Mouse (Mus musculus) MEL (cell line): ENCODE data around the gene Fermt2. TPM values are rescaled to one million over a fixed set of nuclear protein-coding genes. Genes with fewer than 3 reads are reported as not detected.

Experiments used
- DNase-seq: peaks from one replicate; pipeline ENCODE4 v3.0.0; 2011; ENCODE audit warnings: low read depth, low spot score
- H3K27ac ChIP-seq: 2 replicates; pipeline ENCODE4 v1.5.1; 2012; ENCODE audit warnings: low read depth, mild to moderate bottlenecking, control low read depth, low read length, moderate library complexity; ENCODE audit not compliant: control insufficient read depth
- H3K27me3 ChIP-seq, 2 experiments: fragments of 150-350 bp in 1 of 2; sonication (generic) in 1 of 2; 2 replicates each; pipeline ENCODE4 v1.6.1; 2012; ENCODE audit warnings: low read length in 2 of 2, mild to moderate bottlenecking in 2 of 2, improper control_type of control experiment in 1 of 2, moderate library complexity in 1 of 2; ENCODE audit not compliant: insufficient read depth in 2 of 2, control insufficient read depth in 1 of 2
- H3K36me3 ChIP-seq, 2 experiments: 2 replicates each; pipeline ENCODE4 v1.6.1; 2012 to 2014; ENCODE audit warnings: low read length in 2 of 2, improper control_type of control experiment in 1 of 2, inconsistent platforms in 1 of 2, mild to moderate bottlenecking in 1 of 2; ENCODE audit not compliant: insufficient read depth in 2 of 2, control insufficient read depth in 1 of 2
- H3K4me1 ChIP-seq, 2 experiments: fragments of 150-350 bp in 1 of 2; sonication (generic) in 1 of 2; 2 replicates each; pipeline ENCODE4 v1.6.1; 2012; ENCODE audit warnings: low read length in 2 of 2, improper control_type of control experiment in 1 of 2, mild to moderate bottlenecking in 1 of 2; ENCODE audit not compliant: insufficient read depth in 2 of 2, control insufficient read depth in 1 of 2
- H3K4me3 ChIP-seq, 2 experiments: fragments of 150-350 bp in 1 of 2; sonication (generic) in 1 of 2; 2 replicates each; pipeline ENCODE4 v1.5.1; 2012; ENCODE audit warnings: low read depth in 2 of 2, low read length in 2 of 2, mild to moderate bottlenecking in 2 of 2, moderate library complexity in 2 of 2, control low read depth in 1 of 2, improper control_type of control experiment in 1 of 2; ENCODE audit not compliant: control insufficient read depth in 1 of 2, insufficient read depth in 1 of 2
- H3K79me2 ChIP-seq: 2 replicates; pipeline ENCODE4 v1.6.1; 2012; ENCODE audit warnings: mild to moderate bottlenecking, low read length, moderate library complexity; ENCODE audit not compliant: control insufficient read depth, poor library complexity, insufficient read depth
- H3K9ac ChIP-seq: 2 replicates; pipeline ENCODE4 v1.6.1; 2012; ENCODE audit warnings: low read depth, mild to moderate bottlenecking, control low read depth, low read length, moderate library complexity; ENCODE audit not compliant: control insufficient read depth, poor library complexity, severe bottlenecking
- H3K9me3 ChIP-seq: fragments of 150-350 bp; sonication (generic); replicated peaks from 2 replicates; pipeline ENCODE4 v1.6.1; 2012; ENCODE audit warnings: mild to moderate bottlenecking, low read length, improper control_type of control experiment, moderate library complexity; ENCODE audit not compliant: insufficient read depth
- E2F4 ChIP-seq: IDR thresholded peaks from 2 replicates; pipeline ENCODE4 v1.6.1; 2011; ENCODE audit warnings: low read depth, low read length, improper control_type of control experiment, borderline replicate concordance
- ELF1 ChIP-seq: IDR thresholded peaks from 2 replicates; pipeline ENCODE4 v1.6.1; 2014; ENCODE audit warnings: low read depth, mild to moderate bottlenecking, inconsistent platforms, low read length, improper control_type of control experiment, moderate library complexity
- KAT2A ChIP-seq: conservative IDR thresholded peaks from 2 replicates; pipeline ENCODE4 v1.6.1; 2012; ENCODE audit warnings: low read depth, low read length, improper control_type of control experiment, inconsistent platforms
- MAFK ChIP-seq: IDR thresholded peaks from 2 replicates; pipeline ENCODE4 v1.6.1; 2011; ENCODE audit warnings: low read depth, mild to moderate bottlenecking, low read length, improper control_type of control experiment, borderline replicate concordance
- MAX ChIP-seq: IDR thresholded peaks from 2 replicates; pipeline ENCODE4 v1.6.1; 2011; ENCODE audit warnings: low read length, improper control_type of control experiment
- MAZ ChIP-seq: IDR thresholded peaks from 2 replicates; pipeline ENCODE4 v1.6.1; 2012; ENCODE audit warnings: low read depth, mild to moderate bottlenecking, inconsistent platforms, low read length, improper control_type of control experiment
- MYB ChIP-seq: IDR thresholded peaks from 2 replicates; pipeline ENCODE4 v1.6.1; 2011; ENCODE audit warnings: mild to moderate bottlenecking, low read depth, low read length, improper control_type of control experiment
- NRF1 ChIP-seq: IDR thresholded peaks from 2 replicates; pipeline ENCODE4 v1.6.1; 2014; ENCODE audit warnings: low read depth, mild to moderate bottlenecking, inconsistent platforms, low read length, improper control_type of control experiment, moderate library complexity; ENCODE audit not compliant: poor library complexity, insufficient read depth, severe bottlenecking
- POLR2A ChIP-seq, 2 experiments: IDR thresholded peaks; 2 replicates each; pipeline ENCODE4 v1.6.1; 2011 to 2012; ENCODE audit warnings: low read length in 2 of 2, mild to moderate bottlenecking in 2 of 2, control low read depth in 1 of 2, improper control_type of control experiment in 1 of 2, low read depth in 1 of 2, moderate library complexity in 1 of 2; ENCODE audit not compliant: control insufficient read depth in 1 of 2, insufficient read depth in 1 of 2, poor library complexity in 1 of 2
- POLR2AphosphoS2 ChIP-seq: IDR thresholded peaks from 2 replicates; pipeline ENCODE4 v1.6.1; 2011; ENCODE audit warnings: low read length, improper control_type of control experiment
- POLR2AphosphoS5 ChIP-seq: IDR thresholded peaks from 2 replicates; pipeline ENCODE4 v1.6.1; 2012; ENCODE audit warnings: low read depth, borderline replicate concordance, mild to moderate bottlenecking, inconsistent platforms, low read length, moderate library complexity, mixed read lengths
- RAD21 ChIP-seq: IDR thresholded peaks from 2 replicates; pipeline ENCODE4 v1.6.1; 2011; ENCODE audit warnings: mild to moderate bottlenecking, low read depth, low read length, improper control_type of control experiment
- RCOR1 ChIP-seq: IDR thresholded peaks from 2 replicates; pipeline ENCODE4 v1.6.1; 2012; ENCODE audit warnings: low read depth, mild to moderate bottlenecking, inconsistent platforms, low read length, improper control_type of control experiment
- SIN3A ChIP-seq: IDR thresholded peaks from 2 replicates; pipeline ENCODE4 v1.6.1; 2012; ENCODE audit warnings: low read length, improper control_type of control experiment, inconsistent platforms
- SMC3 ChIP-seq: IDR thresholded peaks from 2 replicates; pipeline ENCODE4 v1.6.1; 2011; ENCODE audit warnings: low read depth, low read length, improper control_type of control experiment
- TAL1 ChIP-seq: IDR thresholded peaks from 2 replicates; pipeline ENCODE4 v1.6.1; 2012; ENCODE audit warnings: mild to moderate bottlenecking, inconsistent platforms, low read length, moderate library complexity, mixed read lengths
- TBP ChIP-seq: IDR thresholded peaks from 2 replicates; pipeline ENCODE4 v1.8.0; 2011; ENCODE audit warnings: low read depth, low read length, improper control_type of control experiment
- TCF12 ChIP-seq: IDR thresholded peaks from 2 replicates; pipeline ENCODE4 v1.6.1; 2014; ENCODE audit warnings: low read depth, mild to moderate bottlenecking, inconsistent platforms, low read length, improper control_type of control experiment, moderate library complexity
- UBTF ChIP-seq: IDR thresholded peaks from 2 replicates; pipeline ENCODE4 v1.6.1; 2012; ENCODE audit warnings: low read depth, mild to moderate bottlenecking, inconsistent platforms, low read length, improper control_type of control experiment, moderate library complexity, borderline replicate concordance; ENCODE audit not compliant: insufficient read depth
- USF1 ChIP-seq: IDR thresholded peaks from 2 replicates; pipeline ENCODE4 v1.6.1; 2014; ENCODE audit warnings: low read depth, mild to moderate bottlenecking, inconsistent platforms, low read length, improper control_type of control experiment, moderate library complexity
- ZKSCAN1 ChIP-seq: IDR thresholded peaks from 2 replicates; pipeline ENCODE4 v1.6.1; 2012; ENCODE audit warnings: low read depth, mild to moderate bottlenecking, inconsistent platforms, low read length, improper control_type of control experiment, moderate library complexity
- ZNF384 ChIP-seq: IDR thresholded peaks from 2 replicates; pipeline ENCODE4 v1.6.1; 2012; ENCODE audit warnings: low read depth, mild to moderate bottlenecking, inconsistent platforms, low read length, improper control_type of control experiment
- polyA plus RNA-seq, 2 experiments: library from polyadenylated mRNA; stranded (reverse) in 1 of 2; unstranded in 1 of 2; fragments of >175 nt in 1 of 2; fragments of >200 nt in 1 of 2; gene quantifications; 2 replicates each; pipeline versions ENCODE4 v1.2.1 to v1.2.4; 2012; ENCODE audit warnings: low replicate concordance in 2 of 2, low read depth in 1 of 2; ENCODE audit not compliant: insufficient read length in 2 of 2, insufficient read depth in 1 of 2, missing spikeins in 1 of 2
- total RNA-seq: library from RNA; depleted of rRNA; stranded (reverse); fragments of 300-350 nt; gene quantifications from 2 replicates; pipeline ENCODE4 v1.2.3, GENCODE M21; 2012

Gene Fermt2
- total and polyA plus RNA-seq, 3 experiments = not detected

GRCm38 (mm10) chr14:45445445-45445844, 84.5 kb downstream of the Fermt2 start:
- Histone ChIP-seq H3K9me3 (no peaks in the 10 kb centered on the region), H3K27me3 (no peaks in the 10 kb centered on the region; a peak in 1 of 4 replicates), H3K9ac (no peak overlapping the region), H3K79me2 (no peaks in the 10 kb centered on the region), H3K4me1 (no peaks in the 10 kb centered on the region), H3K36me3 (no peaks in the 10 kb centered on the region), H3K4me3 (no peak overlapping the region), H3K27ac (no peak overlapping the region)
- no peak for DNase-seq
- no peak for TF ChIP-seq KAT2A
- TF ChIP-seq POLR2AphosphoS5 = no peak
- no peak for TF ChIP-seq RAD21
- no peak for TF ChIP-seq TBP
- TF ChIP-seq NRF1 = no peak
- TF ChIP-seq POLR2A (IDR thresholded peaks at IDR 0.05; ENCODE audit: control insufficient read depth in 1 of 2, insufficient read depth in 1 of 2, low read depth in 1 of 2, low read length in 2 of 2, poor library complexity in 1 of 2) = no peak
- TF ChIP-seq SIN3A = no peak
- no peak for TF ChIP-seq MAZ
- no peak for TF ChIP-seq E2F4
- TF ChIP-seq RCOR1 = no peak
- TF ChIP-seq TAL1 = no peak
- no peak for TF ChIP-seq UBTF
- no peak for TF ChIP-seq ELF1
- no peak for TF ChIP-seq USF1
- TF ChIP-seq TCF12 = no peak
- TF ChIP-seq ZKSCAN1 = no peak
- TF ChIP-seq SMC3 = no peak

DNA sequence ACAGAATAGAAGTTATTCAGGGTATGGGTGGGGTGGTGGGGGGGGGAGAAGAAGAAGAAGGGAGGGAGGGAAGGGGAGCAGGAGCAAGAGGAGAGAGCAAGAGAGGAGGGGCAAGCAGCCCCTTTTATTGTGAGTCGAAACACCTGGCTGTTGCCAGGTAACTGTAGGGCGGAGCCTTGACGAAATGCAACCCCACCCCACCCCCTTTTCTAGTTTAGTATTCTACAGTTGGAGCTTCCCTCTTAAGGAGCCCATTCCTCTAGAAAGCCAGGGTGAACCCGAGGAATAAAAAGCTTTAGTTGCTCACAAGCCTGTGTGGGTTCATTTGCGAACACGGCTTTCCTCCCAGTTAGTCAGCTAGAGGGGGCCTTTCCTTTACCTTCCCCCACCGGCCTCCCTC, 85.0 kb downstream of the Fermt2 start:
- Histone ChIP-seq H3K9ac (no peak overlapping the region), H3K27ac (no peak overlapping the region), H3K27me3 (no peaks in the 10 kb centered on the region; a peak in 1 of 4 replicates)
- no peak for DNase-seq
- TF ChIP-seq E2F4 (no peak), SMC3 (no peak), RCOR1 (no peak), MAX (no peak), ZNF384 (no peak), MYB (no peak), POLR2AphosphoS2 (no peak), MAFK (no peak)
- TF ChIP-seq, all 39 proteins: peak for 0
- Histone ChIP-seq H3K9me3 (no peaks in the 10 kb centered on the region), H3K36me3 (no peaks in the 10 kb centered on the region), H3K79me2 (no peaks in the 10 kb centered on the region), H3K4me3 (no peak overlapping the region), H3K4me1 (no peaks in the 10 kb centered on the region)
